In genomic region chr12:116176930-116177329, GRCm38 (mm10) we compare ENCODE assay signal across 8 mouse cellular contexts.
DNase-seq lines count a peak whose midpoint lies in the region; ATAC-seq lines count a peak whose summit lies in the region.

No protein-coding gene starts in this region.

- no peak overlapping the region for H3K9ac ChIP-seq in heart, embryonic 11.5 days (ENCODE audit: low read depth, low read length)

- H3K27ac ChIP-seq in heart, embryonic 11.5 days (ENCODE audit: low read depth, low read length), result no peak overlapping the region

- no peak for ATAC-seq in heart, embryonic 11.5 days (replicated peaks; ENCODE audit: insufficient number of reproducible peaks, low FRiP score, low TSS enrichment)

- H3K4me2 ChIP-seq in heart, embryonic 11.5 days, result no peak overlapping the region

- no peaks in the 10 kb centered on the region for H3K4me1 ChIP-seq in heart, embryonic 11.5 days (ENCODE audit: control insufficient read depth, insufficient read depth, low read length)

- H3K9me3 ChIP-seq in heart, embryonic 11.5 days (replicated peaks; ENCODE audit: control insufficient read depth, low read length), result no peaks in the 10 kb centered on the region

- DNase-seq in kidney, postnatal 14 days, result peak; percentile 7
- DNase-seq in kidney, adult 18-20 months, result no peak
- peak; percentile 20 for DNase-seq in adrenal gland, postnatal 14 days
- peak; percentile 8 for DNase-seq in lung, postnatal 14 days
- DNase-seq in thymus, postnatal 14 days, result peak; percentile 74
- DNase-seq in ovary, postnatal 14 days (ENCODE audit: low spot score), result no peak
- DNase-seq in ovary, postnatal 10 days (ENCODE audit: low spot score), result no peak

- no peak overlapping the region for H3K4me3 ChIP-seq in heart, embryonic 11.5 days (ENCODE audit: low read depth, low read length)

- H3K27me3 ChIP-seq in heart, embryonic 11.5 days (ENCODE audit: control insufficient read depth, insufficient read depth, low read length), result no peaks in the 10 kb centered on the region

- 73% methylated on average over 3 of the region's 3 CpGs for WGBS in heart, embryonic 11.5 days (ENCODE audit: insufficient replicate concordance)

- no peaks in the 10 kb centered on the region for H3K36me3 ChIP-seq in heart, embryonic 11.5 days (ENCODE audit: control insufficient read depth, insufficient read depth, low read length)

Comparison
In these comparisons a context has a peak if more than half of its experiments do, and no peak if none do; other contexts are left out.
1. DNase-seq: peak in kidney, postnatal 14 days (single experiment), adrenal gland, postnatal 14 days (single experiment), lung, postnatal 14 days (single experiment) and thymus, postnatal 14 days (single experiment); none in kidney, adult 18-20 months (single experiment), ovary, postnatal 14 days (single experiment) and ovary, postnatal 10 days (single experiment).